Mouse (Mus musculus) frontal cortex, adult (tissue): ENCODE data around the gene Greb1.
"Not testable (repeated sequence)": the region's sequence is repeated elsewhere in the genome, so short reads cannot be mapped to it uniquely, and the experiment has no call there.

Source experiments
- ATAC-seq: cut with Nextera tagmentation; 2 replicates; pipeline ENCODE4 v1.9.2; 2017; ENCODE audit warnings: mild to moderate bottlenecking, moderate library complexity, mixed read lengths; ENCODE audit not compliant: low TSS enrichment

Gene Greb1

DNA sequence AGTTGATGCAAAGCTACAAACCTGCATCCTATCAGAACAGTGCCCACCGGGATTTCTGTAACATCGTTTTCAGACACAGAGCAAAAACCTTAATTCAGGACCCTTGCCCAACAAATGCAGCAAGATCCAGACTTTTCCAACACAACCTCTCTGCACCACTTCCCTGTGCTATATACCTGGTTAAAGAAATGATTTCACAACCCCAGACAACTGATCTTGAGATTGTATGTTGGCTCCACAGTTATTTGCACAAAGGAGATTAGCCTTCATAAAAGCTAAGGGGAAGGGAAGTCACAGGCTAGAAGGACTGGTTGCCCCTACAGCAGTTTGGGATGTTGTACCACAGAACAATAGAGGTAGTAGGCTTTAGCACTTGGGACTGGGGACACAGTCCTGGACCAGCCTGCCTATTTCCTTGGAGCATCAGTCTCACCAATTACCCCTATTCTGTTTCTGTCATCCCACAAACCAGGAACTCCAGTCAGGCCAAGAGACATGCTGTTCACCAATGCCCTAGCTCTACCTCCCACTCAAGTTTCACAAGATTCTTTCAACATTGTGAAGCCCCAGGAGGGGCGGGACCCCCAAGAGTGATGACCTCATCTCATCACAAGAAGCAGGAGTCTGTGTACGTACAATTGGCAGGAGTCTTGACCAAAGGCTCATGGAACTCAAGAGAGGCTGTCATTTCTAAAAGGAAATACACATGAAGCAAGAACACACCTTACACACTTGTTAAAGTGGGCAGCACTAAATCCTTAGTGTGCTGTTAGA is 36.9 kb downstream of the Greb1 start:
- ATAC-seq = no peak

DNA sequence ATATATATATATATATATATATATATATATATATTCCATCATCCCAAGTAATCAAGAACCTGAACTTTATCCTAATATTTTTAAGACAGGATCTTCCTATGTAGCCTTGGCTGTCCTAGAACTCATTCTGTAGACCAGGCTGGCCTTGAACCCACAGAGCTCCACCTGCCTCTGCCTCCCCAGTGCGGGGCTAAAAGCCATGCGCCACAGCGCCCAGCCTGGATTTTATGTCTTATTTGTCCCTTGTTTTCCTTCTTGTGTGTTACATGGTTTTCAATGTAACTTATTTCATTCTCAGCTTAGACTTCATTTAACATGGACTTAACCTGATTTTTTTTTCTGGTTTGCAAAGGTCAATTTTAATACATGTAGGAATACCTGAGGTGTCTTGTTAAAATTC is 39.2 kb downstream of the Greb1 start:
- ATAC-seq = no peak

DNA sequence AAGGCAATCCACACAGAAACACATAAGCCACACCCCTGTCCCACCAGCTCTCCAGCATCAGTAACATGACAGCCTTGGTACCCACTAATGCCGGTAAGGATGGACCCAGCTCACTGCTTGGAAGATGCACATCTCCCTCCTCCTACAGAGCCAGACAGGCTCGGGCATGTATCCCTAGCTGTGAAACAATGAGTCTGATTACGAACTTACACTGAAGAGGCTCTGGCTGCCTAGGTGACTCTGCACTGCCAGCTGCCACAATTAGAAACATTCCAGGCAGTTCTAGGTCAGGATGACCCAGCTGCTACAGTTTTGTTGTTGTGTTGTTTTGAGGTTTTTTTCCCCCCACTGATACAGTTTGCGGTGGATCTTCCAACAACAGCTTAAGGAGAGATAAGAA is 40.4 kb downstream of the Greb1 start:
- ATAC-seq = 0 out of 2 replicates have a peak, but pooled peaks have one; percentile 41

DNA sequence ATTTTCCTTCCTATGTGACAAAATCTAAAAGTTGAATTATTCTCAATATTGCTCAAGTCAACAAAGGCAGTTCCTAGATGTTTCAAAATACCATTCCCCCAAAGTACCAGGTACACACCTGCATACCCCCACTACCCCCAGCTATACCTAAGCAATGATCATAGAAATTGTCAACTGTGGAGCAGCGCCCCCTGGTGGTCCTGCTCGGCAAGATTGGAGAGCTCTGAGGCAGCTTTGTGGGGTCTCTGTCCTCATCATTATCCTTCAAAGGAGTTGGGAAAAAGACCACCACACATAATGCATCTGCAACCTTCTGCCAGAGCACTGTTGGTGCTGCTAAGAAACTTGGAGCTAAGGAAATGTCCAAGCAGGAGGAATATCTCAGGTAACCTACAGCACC is 46.4 kb downstream of the Greb1 start:
- ATAC-seq = peak; percentile 55; the same call in 1 of the 2 replicates

DNA sequence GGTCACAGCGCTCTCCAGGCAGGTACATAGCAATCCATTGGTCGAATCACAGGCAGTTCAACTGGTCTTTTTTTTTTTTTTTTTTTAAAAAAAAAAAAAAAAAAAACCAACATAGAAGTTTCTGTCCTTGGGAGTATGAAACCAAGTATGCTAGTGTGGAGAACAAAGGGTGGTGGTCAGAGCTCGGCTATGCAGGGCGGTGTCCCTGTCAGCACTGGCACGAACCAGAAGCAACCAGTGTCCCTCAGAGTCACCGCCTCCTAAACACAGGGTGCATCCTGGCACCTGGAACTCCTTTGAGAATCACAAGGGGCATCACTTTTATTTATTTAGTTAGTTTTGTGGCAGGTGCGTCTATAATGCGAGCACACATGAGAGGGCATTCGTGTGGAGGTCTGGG is 47.1 kb downstream of the Greb1 start:
- ATAC-seq = no peak

DNA sequence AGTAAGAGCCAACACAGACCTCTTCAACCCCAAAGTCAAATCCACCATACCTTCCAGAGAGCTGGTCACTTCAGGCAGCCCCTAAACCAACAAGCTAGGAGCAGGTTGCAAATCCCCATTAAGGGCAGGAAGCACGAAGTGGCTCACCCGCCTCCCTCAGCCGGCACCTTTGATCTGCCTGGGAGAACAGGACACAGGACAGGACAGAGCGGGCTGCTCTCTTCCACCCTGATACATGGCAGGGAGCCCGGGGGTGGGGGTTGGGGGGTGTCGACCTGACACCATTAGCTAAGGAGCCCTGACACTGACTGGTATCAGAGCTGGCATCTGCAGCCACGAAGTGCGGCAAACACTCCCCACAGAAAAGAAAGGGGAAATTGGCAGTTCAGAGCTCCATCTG is 47.6 kb downstream of the Greb1 start:
- ATAC-seq = no peak

DNA sequence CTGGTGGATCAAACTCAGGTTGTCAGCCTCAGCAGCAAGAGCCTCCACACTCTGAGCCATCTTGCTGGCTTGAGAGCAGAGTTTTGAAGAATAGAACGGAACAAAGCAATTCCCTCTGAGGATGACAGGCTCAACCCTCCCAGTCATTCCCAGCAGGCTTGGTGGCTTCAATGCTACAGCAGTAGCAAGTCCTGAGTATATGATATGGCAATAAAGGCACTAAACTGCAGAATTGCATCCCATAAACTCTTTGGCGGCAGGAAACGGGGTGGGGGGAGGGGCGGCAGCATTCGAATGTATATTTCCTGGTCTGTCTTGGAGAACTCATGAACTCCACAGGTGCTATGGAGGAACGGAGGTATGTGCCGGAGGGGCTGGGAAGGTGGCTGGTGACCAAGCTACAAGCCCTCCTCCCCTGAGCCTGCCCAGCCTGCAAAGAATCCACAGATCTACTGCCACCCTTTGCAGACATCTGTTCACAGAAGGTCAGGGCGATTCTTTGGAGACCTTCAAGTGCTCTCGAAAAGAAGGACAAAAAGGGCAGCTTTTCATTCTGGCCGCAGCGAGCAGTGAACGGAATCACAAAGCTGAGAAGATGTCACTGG is 48.3 kb downstream of the Greb1 start:
- no peak for ATAC-seq

DNA sequence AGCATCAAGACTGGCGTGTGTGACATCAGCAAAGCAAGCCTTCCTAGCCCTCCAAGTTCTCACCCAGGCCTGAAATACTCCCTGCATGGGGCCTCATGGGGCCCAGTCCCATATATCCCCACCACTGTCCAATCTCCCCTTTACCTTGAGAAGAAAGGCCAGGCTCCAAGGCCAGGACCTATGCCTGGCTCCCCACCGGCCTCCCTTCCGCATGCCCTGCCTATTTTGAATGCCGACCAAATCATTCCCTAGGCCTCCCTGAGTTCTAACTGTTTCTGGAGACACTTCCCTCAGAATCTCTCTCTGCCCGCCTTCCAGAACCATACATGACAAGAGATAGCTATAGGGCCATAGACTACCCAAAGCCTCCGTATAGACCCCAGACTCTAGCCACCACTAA is 49.1 kb downstream of the Greb1 start:
- no peak for ATAC-seq

DNA sequence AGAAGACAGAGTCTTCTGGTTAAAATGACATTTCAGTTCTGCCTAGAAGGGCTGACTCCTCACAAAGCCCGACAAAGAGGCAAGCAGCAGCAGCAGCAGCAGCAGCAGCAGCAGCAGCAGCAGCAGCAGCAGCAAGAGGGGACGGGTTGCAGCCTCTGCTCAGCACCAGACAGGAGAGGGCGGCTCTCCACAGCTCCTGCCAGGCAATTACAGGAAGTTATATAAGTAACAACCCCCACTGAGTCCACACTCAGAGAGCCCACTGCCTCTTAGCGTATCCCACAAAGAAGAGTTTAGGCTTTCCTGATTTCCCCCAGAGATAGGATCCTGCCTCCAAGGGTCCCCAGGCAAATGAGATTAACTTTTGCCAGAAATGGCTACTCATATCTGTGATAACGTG is 60.6 kb downstream of the Greb1 start:
- no peak for ATAC-seq

DNA sequence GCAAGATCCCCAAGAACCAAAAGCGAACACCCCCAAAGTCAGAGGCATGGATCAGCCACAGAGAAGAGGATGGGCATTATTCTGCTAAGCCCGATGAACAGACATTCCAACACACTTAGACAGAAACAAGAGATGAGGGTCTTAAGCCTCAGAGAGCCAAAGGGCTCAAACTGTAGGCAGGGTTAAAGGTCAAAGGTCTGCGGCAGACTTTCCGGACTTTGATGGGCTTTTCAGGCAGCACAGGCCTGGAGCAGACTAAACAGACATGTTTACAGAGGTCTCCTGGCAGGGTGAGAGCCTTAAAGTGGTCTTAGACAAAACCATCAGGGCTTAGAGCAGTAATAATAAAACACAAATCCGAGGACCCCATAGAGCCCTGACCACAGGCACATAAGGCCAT is 63.4 kb downstream of the Greb1 start:
- ATAC-seq = no peak

DNA sequence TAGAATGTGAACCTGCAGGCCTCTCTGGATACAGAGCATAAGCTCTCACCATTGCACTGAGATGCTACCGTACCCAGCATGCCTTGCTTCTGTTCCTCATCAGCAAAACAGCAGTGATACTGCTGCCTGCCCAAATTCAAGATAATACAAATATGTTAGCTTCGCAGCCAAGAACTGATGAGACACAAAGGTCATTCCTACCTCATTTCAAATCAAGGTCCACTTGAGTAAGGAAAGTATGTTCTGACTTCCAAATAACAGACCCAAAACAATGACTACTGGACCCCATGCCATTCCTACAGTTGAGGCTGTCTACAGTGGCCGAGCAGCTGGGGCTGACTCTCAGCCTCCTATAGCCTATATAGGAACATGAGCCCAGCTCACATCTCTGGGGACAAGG is 66.0 kb downstream of the Greb1 start:
- ATAC-seq = no peak

DNA sequence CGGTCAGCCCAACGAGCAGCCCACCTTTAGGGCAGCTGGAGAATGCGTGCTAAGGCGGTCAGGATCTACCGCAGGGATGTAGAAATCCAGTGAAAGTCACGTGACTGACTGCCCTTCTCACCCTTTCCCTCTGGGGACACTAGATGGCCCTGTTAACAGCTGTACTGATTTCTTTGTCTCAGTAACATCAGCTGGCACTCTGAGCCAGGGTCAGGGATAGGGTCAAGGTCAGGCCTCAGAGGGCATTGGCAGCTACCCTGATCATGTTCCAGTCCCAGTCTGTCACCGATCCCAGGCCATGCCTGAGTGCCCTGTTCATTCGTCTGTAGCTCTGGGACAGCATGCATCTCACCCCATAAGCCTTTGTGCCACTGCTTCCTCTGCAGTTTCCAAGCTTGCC is 66.7 kb downstream of the Greb1 start:
- ATAC-seq = no peak

DNA sequence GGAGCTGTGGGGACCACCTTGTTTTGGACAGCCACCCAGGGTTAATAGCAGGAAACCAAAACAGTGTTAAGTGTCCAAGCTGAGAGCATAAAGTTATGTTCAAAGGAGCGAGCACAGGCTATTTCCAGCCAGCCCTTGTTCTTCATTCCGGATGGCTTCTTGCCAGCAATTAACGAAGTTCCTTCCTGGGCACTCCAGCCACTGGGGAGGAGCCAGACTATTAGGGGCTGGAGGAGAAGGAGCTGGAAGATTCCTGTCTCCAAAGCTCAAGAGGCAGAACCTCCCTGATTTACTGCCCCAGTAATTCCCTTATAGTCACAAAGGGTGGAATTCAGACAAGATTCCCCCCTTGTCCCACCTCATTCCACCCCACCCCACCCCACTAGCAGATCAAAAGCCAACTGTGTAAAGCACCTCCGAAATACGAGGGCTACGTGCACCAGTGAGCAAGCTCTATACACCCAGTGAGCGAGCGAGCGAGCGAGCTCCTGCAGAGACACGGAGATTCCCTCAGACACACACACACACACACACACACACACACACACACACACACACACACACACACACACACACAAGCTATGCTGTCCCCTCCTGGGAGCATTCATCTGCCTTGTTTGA is 69.5 kb downstream of the Greb1 start:
- peak; percentile 55; the same call in 1 of the 2 replicates for ATAC-seq

DNA sequence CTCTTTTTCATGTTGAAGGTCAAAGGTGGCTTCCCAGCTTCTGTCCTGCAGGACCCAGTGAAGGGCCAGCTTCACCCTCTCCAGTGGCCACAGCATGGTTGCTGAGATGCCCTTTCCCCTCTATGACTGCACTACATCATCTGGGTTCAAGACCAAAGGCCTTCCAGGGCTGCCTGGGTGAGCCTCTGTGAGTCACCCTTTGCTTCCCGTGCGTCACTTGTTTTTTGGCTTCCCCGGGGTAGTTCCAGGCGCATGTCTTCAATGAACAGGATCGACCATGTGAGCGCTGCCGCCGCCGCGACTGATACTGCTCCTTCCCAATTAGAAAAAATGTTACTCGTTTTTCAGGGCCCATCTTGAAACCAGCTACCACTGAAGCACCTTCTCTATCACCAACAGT is 70.5 kb downstream of the Greb1 start:
- ATAC-seq = no peak

DNA sequence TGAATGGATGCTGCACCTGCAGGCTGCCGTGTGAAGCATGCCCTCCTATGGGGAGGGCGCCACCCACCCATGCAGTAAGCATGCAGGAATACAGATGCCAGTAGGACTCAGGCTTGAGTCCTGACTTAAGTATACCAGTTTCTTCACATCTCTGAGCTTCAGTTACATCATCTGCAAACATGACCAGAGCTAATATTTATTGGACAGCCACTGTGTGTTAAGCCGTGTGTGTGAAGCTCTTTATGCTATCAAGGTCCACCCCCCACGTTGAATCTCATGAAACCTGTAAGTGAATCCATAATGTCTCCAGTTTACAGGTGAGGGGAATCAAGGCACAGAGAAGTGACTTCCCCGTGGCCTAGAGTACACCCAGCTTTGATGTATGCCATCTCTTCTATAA is 72.5 kb downstream of the Greb1 start:
- ATAC-seq = no peak

DNA sequence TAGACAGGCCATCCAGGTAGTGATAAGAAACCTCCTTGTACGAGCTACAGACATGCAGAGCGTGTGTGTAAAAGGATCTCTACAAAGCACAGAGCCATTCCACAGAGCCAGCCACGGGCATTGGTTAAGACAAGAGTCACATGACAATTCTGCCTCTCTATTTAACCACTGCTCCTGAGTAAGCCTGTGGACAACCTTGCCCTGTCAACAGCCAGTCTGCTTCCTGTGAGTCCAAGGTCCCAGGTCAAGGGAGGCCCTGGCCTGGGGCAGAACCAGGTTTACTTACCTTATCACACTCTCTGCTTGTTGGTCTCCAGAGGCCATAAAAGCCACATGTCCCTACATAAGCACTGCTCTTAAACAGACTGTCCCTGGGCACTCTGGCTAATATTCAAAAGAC is 74.5 kb downstream of the Greb1 start:
- no peak for ATAC-seq

DNA sequence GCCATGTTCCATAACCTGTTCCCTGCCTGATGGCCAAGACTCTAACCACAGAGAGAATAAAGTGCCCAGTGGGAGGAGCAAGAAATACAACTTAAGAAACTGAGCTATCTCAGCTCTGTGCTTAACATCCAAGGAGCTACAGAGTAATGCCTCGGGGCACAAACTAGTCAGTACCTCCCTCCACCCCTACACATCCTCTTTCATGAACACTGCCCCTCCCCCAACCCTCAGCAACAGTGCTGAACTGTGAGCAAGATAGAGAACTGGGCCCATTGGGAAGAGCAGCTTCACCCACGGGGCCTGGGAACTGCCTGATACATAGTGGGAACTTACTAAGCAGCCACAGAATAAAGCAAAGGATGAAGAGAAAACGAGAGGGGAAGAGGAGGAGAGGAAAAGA is 77.1 kb downstream of the Greb1 start:
- no peak for ATAC-seq

DNA sequence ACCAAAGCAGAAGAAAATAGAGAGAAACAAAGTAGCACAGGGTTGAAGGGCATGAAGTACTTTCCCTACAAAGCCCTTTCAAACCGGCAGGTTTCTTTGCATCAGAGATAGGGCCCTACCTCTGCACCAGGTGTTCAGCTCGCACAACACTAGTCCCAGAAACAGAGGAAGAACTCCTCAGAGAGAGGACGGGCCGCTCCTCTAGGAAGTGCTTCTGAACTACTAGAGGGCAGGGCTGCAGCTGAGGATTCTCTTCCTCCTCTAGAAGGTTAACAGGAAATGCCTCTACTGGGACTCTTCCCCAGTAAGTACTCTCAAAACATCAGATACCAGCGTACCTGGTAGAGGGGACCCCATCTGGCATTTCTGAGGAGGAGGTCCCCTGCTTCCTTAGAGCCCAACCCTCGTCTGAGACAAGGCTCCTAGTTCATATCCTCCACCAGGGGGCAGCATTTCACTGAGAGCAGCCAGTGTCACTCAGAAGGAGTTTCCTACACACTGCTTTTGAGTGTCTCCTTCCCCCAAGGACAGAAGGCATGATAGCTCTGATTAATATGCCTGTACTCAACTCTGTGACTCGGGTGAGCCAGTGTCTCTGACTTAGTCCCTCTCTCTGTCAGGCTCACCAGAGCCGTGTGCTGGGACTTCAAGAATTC is 81.9 kb downstream of the Greb1 start:
- peak; percentile 91 for ATAC-seq

DNA sequence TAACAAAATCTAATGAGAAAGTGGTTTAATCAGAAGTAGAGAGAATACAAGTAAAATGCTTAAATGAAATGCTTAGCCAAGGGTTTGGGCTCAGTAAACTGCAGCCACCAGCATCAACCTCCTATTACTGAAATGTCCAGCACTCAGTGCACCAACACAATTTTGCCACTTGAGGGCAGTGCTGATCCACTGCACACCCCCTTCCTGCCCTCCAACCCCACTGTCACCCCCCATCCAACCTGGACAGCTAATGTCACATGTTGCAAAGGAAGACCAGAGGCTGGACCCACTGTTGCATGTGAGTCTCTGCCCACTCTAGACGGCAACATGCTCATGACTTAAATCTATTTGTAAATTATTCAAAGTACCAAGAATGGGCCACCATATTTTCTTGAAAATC is 83.0 kb downstream of the Greb1 start:
- peak; percentile 62; the same call in 1 of the 2 replicates for ATAC-seq

DNA sequence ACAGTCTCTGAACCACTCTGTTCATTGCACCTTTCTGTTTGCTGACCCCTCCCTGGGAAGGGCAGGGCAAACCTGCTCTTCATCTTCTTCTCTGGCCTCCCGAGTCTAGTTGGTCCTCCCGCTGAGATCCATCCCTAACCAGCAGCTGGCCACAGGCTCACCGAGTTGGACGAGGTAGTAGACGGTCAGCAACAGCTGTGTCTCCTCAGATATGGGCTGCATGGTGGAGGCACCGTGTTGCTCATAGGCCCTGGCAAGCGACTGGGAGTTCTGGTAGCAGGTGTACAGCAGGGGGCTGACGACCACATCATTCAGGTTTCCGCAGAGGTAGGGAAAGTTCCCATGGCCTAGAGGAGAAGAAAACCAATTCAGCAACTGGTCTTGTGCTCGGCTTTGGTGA is 86.1 kb downstream of the Greb1 start:
- no peak for ATAC-seq

DNA sequence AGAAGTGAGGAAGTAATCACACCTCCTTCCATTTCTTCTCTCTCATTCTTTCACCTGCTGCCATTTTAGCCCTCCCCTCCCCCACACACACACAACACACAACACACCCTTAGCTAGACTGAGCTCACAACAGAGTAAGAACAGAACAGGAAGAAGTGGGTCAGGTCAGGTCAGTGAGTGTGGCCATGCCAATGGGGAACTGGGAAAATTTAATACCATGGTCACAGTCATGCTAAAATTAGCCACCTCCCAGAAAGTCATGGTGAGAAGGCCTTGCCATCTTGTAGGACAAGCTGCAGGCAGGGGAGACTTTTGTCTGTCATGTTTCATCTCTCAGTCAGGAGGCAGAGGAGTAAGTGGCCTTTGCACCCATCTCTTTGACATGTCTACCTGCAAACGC is 102.0 kb downstream of the Greb1 start:
- ATAC-seq = no peak

DNA sequence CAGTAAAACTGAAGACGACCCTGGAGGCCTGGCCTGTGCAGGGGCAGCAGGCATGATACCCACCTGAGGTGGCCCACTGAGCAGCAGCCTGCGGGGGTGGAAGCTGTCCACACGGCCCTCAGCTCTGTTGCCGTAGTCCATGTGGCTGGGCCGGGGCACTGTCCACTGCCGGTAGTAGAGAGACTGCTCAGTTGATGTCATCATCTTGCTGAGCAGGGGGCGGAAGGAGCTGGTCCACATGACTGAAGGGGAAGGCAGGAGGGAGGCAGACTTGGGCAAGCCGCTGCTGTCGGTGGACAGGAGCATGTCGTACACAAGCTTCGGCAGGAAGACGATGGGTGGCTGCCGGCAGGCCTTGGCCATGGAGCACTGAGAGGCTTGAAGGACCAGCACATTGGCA is 104.5 kb downstream of the Greb1 start:
- no peak for ATAC-seq

DNA sequence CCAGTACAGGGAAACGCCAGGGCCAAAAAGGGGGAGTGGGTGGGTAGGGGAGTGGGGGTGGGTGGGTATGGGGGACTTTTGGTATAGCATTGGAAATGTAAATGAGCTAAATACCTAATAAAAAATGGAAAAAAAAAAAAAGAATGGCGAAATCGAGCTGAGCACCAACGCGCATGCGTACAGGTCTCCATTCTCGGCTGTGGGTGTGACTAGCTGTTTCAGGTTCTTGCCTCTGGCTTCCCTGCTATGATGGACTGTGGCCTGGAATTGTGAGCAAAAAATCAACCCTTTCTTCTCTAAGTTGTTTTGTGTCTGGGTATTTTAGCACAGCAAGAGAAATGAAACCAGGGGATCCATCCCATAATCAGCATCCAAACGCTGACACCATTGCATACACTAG is 105.4 kb downstream of the Greb1 start:
- not testable (repeated sequence) for ATAC-seq
